Mouse (Mus musculus) fibroblast of lung, adult 2 months (primary cell): ENCODE measurements around the gene Gm9745.
A peak's percentile ranks its signal among the peaks of the same experiment; 100 is the strongest.
"Not testable (repeated sequence)": the region's sequence is repeated elsewhere in the genome, so short reads cannot be mapped to it uniquely, and the experiment has no call there.

Source experiments
- DNase-seq: peaks from one replicate; pipeline ENCODE4 v3.0.0-alpha.2; 2011; ENCODE audit warnings: low read depth

Gm9745 gene

DNA sequence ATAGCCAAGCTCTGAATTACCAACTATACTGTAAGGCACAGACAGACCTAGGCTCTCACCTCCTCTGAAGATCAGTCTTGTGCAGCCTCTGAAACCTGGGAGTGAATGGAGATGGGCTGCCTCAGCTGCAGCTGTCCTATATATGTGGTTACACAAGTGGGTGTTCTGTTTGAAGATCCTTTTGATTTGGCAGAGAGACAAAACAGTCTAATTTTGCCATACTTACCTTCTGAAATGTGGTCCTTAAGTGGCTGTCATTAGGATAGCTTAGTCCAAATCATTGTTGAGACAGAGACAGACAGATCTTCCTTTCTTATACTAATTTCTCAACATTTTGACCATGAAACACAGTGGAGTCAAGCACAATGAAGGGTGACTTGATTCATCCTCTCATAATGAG, at the start of gene Gm9745:
Gm9745 (minus strand) TSS at position 101 of the 400 bp plus-strand sequence.
- DNase-seq = not testable (repeated sequence)

DNA sequence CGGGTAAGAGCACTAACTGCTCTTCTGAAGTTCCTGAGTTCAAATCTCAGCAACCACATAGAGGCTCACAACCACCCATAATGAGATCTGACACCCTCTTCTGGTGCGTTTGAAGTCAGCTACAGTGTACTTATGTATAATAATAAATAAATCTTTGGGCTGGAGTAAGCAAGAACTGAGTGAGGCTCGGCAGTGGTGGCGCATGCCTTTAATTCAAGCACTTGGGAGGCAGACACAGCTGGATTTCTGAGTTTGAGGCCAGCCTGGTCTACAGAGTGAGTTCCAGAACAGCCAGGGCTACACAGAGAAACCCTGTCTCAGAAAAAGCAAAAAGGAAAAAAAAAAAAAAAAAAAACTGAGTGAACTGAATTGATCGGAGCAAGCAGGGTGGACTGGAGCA, 49.2 kb upstream of the Gm9745 start:
- DNase-seq = not testable (repeated sequence)

DNA sequence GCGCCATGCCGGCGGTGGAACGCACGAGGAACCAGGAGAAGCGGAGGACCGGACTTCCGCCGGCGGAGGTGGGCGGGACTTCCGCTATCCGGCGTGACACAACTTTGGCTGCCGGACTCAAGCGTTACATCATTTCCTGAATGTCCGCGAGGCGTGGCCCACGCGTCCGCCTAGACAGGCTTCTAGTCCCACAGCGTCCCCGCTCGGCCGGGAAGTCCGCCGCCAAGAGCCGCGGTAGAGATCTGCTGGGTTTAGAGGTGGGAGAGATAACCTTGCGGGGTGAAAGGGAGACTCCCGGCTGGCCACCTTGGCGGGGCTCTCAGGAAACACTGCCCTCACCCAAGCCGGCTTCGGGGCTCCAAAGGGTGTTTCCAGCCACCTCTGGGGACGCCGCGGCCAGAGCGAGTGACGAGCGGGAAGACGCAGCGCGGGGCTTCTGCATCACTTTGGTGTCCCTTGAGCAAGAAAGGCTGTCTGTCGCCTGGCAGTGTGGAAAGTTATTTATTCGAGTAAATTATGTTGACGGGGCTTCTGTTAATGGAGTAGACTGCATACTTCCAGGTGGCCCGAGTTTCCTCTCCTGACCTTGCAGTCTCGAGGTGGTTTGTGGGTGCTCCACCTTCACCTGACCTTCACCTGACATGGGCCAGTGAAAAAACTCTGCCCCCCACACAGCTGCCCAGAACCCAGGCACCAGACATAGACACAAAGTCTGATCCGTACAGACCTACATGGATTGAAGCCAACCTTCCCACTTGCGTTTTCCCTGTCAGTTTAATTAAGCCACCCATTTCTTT, 48.2 kb upstream of the Gm9745 start, which contains the start of gene Gtpbp4:
Gtpbp4 (minus strand) TSS at position 94 of the 797 bp plus-strand sequence.
- DNase-seq = peak; percentile 93

DNA sequence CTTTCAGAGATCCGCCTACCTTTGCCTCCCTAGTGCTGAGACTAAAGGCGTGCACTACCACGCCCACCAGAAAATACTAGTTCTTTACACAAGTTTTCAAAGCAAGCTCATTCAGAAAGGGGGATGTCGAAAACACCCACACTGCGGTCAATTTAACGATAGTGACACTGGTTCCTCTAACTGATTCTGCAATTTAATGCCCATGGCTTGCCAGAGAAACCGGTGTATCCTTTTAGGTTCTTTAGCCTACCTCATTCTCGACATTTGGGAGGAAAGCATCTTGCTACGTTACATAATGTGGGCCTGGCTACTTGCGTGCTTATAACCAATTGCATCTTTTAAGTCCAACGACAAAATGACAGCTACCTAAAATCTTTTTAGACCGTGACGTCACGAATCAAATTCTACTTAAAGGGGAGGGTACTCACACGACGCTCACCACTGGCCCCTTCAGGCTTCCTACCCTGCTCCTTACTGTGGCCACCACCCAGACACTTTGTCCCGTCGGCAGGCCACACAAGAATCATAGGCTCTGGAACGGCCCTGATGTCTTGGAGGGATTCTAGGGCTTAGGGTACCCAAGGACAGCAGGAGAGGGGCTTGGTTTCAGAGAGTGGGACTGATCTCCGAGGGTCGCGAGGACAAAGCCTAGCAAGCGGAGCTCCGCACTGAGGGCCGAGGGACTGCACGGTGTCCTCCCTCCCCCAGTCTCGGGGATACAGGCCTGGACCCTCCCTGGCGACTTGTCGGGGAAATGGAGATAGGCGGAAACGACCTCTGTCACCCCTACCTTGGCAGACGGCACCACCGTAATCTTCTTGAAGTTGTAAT, 47.3 kb upstream of the Gm9745 start:
- DNase-seq = no peak

DNA sequence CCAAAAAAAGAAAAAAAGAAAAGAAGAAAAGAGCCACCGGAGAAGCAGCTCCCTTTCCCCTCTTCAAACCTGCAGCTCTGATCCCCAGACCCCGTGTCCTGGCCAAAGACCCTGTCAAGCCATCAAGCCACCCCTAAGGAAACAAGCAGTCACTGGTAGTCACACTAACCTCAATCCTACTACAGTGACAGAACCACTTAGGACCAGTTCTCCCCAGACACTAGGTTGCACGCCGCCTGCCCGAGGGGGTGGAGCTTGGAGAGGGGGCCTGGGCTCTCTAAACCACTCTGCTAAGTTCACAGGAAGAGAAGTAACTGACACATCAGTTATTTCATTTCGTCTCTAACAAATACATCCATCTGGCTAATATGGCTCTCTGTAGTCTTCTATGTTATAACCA, 44.2 kb upstream of the Gm9745 start:
- no peak for DNase-seq

DNA sequence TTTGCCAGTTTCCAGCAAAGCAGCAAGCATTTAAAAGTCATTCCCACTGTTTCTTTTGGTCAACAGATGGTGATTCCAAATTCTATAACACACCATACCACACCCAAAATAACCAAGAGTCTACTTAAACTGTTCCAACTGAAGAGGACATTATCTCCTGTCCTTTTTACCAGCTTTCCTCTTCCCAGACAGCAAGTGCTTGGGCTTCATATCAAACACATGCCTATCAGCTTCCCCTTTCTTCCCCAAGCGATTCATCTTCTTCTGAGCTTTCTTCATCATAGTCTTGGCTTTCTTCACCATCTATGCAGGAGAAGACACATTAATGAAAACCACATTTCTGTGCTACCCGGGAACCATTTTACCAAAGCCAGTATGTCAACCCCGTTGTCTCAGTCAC, 24.9 kb upstream of the Gm9745 start:
- DNase-seq = no peak

DNA sequence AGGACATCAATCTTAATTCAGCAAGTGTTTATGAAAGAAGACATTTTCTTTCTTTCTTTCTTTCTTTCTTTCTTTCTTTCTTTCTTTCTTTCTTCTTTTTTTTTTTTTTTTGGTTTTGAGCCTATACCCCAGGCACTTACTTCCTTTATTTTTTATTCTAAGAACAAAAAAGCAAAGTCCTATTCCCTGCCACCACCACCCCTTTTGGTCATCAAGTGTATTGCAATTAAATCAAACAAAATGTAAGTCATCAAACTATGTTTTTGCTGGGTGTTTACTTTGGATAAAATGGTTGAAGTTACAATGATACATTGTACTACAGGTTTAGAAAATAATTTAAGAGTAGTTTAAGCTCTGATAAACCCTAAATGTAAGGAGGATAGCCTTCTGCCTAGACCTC, 24.3 kb upstream of the Gm9745 start:
- no peak for DNase-seq

DNA sequence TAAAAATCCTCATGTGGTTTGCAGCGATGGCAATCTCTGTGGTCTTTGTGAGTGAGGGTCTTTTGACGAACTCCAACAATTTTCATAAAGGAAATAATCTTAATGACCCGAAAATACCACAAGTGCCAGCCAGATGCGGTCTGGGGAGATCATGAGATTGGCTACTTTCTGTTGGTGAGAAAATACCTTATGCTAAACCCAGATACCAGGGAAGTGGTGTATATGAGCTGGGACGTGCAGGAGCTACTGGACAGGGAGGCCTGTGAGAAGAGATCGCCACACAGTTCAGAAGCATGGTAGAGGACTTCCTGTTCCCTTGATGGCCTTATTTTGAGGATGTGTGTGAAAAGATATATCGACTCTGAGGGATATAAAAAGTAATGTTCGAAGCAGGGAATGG, 19.7 kb upstream of the Gm9745 start:
- no peak for DNase-seq

DNA sequence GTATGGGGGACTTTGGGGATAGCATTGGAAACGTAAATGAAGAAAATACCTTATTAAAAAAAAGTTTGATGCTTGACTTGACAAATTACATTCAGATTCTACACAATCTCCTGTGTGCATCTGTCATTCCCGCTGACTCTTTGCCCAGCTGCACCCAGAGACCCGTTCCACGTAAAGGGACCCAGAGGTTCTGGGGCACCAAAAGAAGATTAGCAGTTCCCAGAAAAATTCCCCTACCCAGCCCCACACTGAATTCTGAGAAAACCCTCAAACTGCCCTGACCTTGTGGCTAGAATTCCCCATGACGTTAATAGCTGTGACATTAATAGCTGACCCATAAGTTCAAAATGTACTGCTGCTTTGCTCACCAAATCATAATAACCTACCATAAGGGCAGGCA, 17.2 kb upstream of the Gm9745 start:
- no peak for DNase-seq

DNA sequence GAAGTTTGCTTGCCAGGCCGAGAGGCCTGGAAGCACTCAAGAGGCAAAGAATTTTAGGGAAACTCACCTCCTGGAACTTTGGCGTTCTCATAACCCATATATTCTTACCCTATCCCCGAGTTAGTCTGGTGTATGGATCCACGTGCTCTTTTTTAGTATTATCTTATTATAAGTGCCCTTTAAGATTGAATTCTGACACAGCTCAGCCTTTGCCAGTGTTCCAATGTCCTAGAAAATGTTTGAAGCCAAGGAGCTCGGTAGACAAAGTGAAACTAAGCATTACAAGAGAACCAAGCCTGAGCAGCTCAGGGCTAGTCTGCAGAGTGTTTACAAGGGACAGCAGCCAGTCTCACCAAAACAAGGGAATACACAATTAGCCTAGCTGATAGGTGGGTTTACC, 14.2 kb upstream of the Gm9745 start:
- DNase-seq = not testable (repeated sequence)

DNA sequence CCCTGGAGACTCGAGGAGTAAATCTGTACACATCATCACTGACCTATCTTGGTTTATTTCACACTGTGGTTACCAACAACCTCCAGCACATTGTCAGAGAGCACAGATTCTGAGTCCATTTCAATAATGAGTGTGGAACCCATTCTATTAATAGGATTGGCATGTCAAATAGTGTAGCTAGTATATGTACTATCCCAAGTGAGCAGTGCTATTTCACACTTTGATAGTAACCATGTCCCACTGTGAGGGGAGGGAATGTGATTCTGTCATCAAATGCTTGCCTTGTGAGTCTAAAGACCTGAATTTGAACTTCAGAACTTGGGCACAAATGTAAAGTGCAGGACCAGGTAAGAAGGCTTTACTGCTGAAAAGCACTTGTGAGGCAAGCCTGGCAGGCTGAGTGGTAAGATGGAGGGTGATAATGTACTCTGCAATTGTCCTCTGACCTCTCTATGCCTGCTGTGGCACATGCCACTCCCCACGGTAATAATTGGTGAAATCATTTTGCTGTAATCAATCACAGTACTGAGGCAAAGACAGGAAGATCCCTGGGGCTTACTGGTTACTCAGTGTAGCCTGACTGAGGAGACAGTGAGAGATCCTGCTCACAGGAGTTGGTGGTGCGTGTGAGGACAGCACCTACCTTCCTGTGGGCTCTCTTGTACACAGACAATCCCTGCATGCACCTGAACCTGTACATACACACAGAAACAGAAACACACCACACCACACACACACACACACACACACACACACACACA, 13.3 kb upstream of the Gm9745 start:
- not testable (repeated sequence) for DNase-seq

DNA sequence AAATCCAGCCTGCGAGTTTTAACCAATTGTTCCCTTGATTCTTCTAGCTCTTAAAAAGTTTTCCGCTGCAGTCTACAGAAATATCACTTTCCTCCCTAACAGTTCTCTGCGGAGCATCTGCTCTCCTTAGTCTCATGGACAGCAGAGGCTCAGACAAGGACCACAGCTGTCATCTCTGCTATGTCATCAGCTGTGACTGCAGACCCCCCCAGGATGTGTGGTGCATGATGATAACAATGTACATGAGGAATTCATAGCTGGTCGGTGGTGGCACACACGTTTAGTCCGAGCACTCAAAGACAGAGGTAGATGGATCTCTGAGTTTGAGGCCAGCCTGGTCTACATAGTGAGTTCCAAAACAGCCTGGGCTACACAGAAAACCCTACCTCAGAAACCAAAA, 11.5 kb upstream of the Gm9745 start:
- not testable (repeated sequence) for DNase-seq

DNA sequence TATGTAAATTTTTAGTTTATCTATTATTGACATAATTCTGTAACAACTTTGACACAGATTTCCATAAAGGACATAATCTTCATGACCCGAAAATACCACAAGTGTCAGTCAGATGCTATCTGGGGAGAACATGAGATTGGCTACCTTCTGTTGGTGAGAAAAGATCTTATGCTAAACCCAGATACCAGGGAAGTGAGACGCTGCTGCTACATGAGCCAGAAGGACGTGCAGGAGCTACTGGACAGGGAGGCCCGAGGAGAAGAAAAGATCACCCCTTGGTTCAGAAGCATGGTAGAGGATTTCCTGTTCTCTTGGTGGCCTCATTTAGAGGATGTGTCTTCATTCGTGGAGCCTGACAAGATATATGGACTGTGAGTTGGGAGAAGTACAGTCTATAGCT, 11.0 kb upstream of the Gm9745 start:
- DNase-seq = not testable (repeated sequence)

DNA sequence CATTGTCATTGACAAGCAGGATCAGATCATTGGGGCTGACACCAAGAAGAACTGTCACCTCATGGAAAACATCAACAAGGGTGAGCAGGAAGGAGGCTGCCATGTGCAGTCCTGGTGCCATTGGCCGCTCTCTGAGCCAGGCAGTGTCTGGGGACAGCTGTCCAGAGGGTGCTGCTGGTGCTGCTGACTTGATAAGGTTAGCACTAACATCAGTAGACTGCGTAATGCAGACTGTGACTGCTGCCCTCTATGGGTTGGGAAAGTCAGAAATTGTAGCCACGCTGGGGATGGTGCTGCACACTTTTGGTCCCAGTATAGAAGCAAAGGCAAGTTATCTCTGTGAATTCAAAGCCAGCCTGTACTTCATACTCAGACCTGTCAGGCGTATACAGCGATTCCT, 8.8 kb upstream of the Gm9745 start:
- not testable (repeated sequence) for DNase-seq

DNA sequence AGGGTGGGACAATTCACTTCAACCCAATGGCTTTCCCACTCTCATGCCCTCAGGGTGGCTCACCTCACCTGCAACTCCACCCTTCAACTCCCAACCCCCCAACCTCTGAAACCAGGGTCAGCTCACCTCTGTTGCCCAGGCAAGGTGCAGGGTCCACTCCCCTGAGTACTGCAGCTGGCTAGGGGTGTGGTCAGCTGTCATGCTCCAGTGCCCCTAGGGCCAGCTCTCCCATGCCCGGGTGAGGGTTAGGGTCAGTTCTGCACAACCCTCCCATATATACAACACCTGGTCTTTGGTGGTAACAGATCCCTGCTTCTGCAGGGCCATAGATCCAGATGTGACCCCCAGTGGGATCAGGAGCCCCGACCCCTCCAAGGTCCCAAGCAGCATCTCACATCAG, 7.1 kb upstream of the Gm9745 start:
- not testable (repeated sequence) for DNase-seq

DNA sequence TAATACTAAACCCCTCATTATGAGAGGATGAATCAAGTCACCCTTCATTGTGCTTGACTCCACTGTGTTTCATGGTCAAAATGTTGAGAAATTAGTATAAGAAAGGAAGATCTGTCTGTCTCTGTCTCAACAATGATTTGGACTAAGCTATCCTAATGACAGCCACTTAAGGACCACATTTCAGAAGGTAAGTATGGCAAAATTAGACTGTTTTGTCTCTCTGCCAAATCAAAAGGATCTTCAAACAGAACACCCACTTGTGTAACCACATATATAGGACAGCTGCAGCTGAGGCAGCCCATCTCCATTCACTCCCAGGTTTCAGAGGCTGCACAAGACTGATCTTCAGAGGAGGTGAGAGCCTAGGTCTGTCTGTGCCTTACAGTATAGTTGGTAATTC, 4.5 kb upstream of the Gm9745 start, which contains the start of gene Idi2:
Idi2 (plus strand) TSS at position 301 of the 400 bp plus-strand sequence.
- DNase-seq = not testable (repeated sequence)

DNA sequence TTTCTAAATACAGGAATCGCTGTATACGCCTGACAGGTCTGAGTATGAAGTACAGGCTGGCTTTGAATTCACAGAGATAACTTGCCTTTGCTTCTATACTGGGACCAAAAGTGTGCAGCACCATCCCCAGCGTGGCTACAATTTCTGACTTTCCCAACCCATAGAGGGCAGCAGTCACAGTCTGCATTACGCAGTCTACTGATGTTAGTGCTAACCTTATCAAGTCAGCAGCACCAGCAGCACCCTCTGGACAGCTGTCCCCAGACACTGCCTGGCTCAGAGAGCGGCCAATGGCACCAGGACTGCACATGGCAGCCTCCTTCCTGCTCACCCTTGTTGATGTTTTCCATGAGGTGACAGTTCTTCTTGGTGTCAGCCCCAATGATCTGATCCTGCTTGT, 4.2 kb downstream of the Gm9745 start:
- not testable (repeated sequence) for DNase-seq

DNA sequence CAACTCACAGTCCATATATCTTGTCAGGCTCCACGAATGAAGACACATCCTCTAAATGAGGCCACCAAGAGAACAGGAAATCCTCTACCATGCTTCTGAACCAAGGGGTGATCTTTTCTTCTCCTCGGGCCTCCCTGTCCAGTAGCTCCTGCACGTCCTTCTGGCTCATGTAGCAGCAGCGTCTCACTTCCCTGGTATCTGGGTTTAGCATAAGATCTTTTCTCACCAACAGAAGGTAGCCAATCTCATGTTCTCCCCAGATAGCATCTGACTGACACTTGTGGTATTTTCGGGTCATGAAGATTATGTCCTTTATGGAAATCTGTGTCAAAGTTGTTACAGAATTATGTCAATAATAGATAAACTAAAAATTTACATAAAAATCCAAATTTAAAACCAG, 6.3 kb downstream of the Gm9745 start:
- DNase-seq = not testable (repeated sequence)

DNA sequence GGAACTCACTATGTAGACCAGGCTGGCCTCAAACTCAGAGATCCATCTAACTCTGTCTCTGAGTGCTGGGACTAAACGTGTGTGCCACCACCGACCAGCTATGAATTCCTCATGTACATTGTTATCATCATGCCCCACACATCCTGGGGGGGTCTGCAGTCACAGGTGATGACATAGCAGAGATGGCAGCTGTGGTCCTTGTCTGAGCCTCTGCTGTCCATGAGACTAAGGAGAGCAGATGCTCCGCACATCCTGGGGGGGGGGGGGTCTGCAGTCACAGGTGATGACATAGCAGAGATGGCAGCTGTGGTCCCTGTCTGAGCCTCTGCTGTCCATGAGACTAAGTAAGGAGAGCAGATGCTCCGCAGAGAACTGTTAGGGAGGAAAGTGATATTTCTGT, 6.9 kb downstream of the Gm9745 start:
- not testable (repeated sequence) for DNase-seq

DNA sequence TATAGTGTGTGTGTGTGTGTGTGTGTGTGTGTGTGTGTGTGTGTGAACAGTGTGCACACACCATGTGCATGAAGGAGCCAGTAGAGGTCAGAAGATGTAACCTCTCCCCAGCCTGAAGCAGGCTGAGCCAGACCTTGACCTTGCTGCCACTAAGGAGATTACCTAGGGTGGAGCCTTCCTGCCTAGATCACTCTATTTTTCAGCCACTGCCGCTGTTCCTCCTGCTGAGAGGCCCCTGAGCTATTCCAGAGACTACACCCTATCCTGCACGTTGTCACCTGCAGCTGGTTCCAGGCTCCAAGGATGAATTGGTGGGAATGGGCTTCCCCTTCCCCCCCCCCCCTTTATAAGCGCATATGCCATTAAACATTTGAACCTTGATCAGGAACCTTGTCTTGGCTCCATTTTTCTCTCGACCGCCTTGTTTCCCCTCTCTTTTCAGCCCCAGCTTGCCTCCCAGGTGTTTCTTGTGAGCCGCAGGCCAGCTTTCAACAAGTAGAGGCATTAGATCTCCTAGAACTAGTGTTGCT, 10.4 kb downstream of the Gm9745 start:
- not testable (repeated sequence) for DNase-seq

DNA sequence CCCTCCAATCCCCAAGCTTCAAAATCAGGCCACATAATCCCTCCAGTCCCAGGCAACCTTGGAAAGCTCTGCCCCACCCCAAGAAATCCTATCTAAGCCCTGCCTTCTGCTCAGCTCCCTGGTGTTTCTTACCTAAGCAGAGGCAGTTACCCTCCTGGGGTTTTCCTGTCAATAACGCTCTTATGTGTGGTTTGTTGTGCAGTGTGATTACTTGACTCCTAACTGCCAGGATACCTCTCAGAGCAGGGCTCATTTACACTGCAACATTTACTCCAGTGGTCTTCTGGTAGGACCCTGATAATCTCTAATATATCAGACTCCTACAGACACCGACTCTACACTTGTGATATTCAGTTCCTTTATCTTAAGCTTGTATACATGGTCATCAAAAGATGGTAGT, 14.5 kb downstream of the Gm9745 start:
- no peak for DNase-seq

DNA sequence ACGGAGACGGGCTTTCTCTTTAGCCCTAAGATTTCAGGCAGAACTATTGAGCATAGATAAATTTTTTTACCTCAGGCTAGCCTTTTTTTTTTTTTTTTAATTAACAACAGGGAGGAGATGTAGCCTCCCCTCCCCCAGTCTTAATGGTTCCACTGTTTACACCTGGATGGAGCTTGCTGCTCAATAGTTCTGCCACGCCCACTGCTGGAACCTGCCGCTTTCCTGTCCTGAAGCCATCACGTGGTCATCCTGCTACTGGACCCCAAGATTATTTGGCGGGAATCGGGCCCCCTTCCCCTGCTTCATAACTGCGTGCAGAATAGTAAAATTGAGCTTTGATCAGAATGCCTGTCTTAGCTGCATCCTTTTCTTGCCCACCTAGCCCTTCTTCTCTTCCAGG, 34.1 kb downstream of the Gm9745 start:
- DNase-seq = not testable (repeated sequence)
